Mouse (Mus musculus) brain, embryonic 14.5 days (tissue): Measurements from ENCODE around the gene Sbno2. TPM values are rescaled to one million over a fixed set of nuclear protein-coding genes. Genes with fewer than 3 reads are reported as not detected.

Source experiments
- DNase-seq: peaks from one replicate; pipeline ENCODE4 v3.0.0-alpha.2; 2011; ENCODE audit warnings: low read depth
- CTCF ChIP-seq: fragments of 200-500 bp; IDR thresholded peaks from 2 replicates; pipeline ENCODE4 v1.5.1; 2012; ENCODE audit warnings: inconsistent platforms, mild to moderate bottlenecking, moderate library complexity, borderline replicate concordance; ENCODE audit not compliant: insufficient read depth, insufficient read length; ENCODE audit errors: extremely low read depth
- POLR2A ChIP-seq: fragments of 200-500 bp; IDR thresholded peaks from 2 replicates; pipeline ENCODE4 v1.6.1; 2012; ENCODE audit warnings: mild to moderate bottlenecking, inconsistent platforms, borderline replicate concordance; ENCODE audit not compliant: poor library complexity, insufficient read depth, insufficient read length, severe bottlenecking; ENCODE audit errors: extremely low read depth
- polyA plus RNA-seq: library from polyadenylated mRNA; depleted of rRNA; stranded (reverse); fragments of >200 nt; gene quantifications from 2 replicates; pipeline ENCODE4 v1.2.3, GENCODE M21; 2012

Gene Sbno2
- polyA plus RNA-seq, 1 experiment: 31.1 TPM

- TF ChIP-seq CTCF (peak; percentile 35; the same call in 1 of the 2 replicates), POLR2A (no peak)
- peak; percentile 40 for DNase-seq
These were observed 71.6 kb downstream of the Sbno2 start for GRCm38 (mm10) chr10:80033511-80034391.

GRCm38 (mm10) chr10:80032799-80033480, 72.4 kb downstream of the Sbno2 start:
- no peak for DNase-seq
- TF ChIP-seq POLR2A: no peak
- TF ChIP-seq CTCF: no peak

- TF ChIP-seq CTCF (no peak), POLR2A (no peak)
- DNase-seq: no peak
These were observed 74.6 kb downstream of the Sbno2 start for GRCm38 (mm10) chr10:80030736-80031135.

GRCm38 (mm10) chr10:80030191-80030590, 75.2 kb downstream of the Sbno2 start:
- DNase-seq: no peak
- TF ChIP-seq POLR2A (no peak), CTCF (no peak)

- TF ChIP-seq CTCF (no peak), POLR2A (no peak)
- no peak for DNase-seq
These were observed 76.9 kb downstream of the Sbno2 start for GRCm38 (mm10) chr10:80028521-80028846.

GRCm38 (mm10) chr10:80027681-80028520, 77.5 kb downstream of the Sbno2 start:
- no peak for TF ChIP-seq CTCF
- TF ChIP-seq POLR2A: no peak
- DNase-seq: no peak

- no peak for TF ChIP-seq CTCF
- TF ChIP-seq POLR2A: no peak
- DNase-seq: no peak
These were observed 79.5 kb downstream of the Sbno2 start for GRCm38 (mm10) chr10:80025889-80026288.

- TF ChIP-seq CTCF (no peak), POLR2A (no peak)
- no peak for DNase-seq
These were observed 79.9 kb downstream of the Sbno2 start for GRCm38 (mm10) chr10:80025463-80025862.

- no peak for DNase-seq
- TF ChIP-seq CTCF (no peak), POLR2A (no peak)
These were observed 80.4 kb downstream of the Sbno2 start for GRCm38 (mm10) chr10:80025044-80025347.

- DNase-seq: no peak
- no peak for TF ChIP-seq POLR2A
- no peak for TF ChIP-seq CTCF
These were observed 80.9 kb downstream of the Sbno2 start for GRCm38 (mm10) chr10:80024229-80025043.

GRCm38 (mm10) chr10:80023758-80024157, 81.6 kb downstream of the Sbno2 start:
- DNase-seq: no peak
- no peak for TF ChIP-seq CTCF
- no peak for TF ChIP-seq POLR2A

GRCm38 (mm10) chr10:80022806-80023205, 82.6 kb downstream of the Sbno2 start:
- TF ChIP-seq CTCF (no peak), POLR2A (no peak)
- DNase-seq: no peak

- DNase-seq: no peak
- TF ChIP-seq CTCF (no peak), POLR2A (no peak)
These were observed 83.2 kb downstream of the Sbno2 start for GRCm38 (mm10) chr10:80022164-80022563.

- DNase-seq: no peak
- TF ChIP-seq POLR2A: no peak
- no peak for TF ChIP-seq CTCF
These were observed 84.1 kb downstream of the Sbno2 start for GRCm38 (mm10) chr10:80021320-80021641.
